Comparison of ENCODE assay signal across 1 mouse cellular context in the genomic region with DNA sequence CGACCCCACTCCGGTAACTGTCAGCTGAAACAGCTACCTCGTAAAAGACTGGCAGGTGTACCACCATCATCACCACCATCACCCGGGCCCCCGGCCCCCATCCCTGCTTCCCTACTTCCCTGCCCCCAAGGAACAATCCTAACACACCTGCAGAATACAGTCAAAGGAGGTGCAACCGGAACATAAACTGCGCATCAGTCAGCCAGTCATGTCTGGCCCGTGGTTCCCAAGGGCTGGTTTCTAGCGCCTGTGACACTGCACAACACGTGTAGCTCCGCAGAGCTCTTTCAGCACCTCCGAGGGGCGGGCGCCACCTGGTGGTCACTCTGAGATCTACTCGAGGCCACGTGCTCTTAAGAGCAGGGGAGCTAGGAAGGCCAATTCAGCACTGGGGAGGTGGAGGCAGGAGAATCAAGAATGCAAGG.
TF ChIP-seq lines count a peak whose summit lies in the region.

No protein-coding gene starts in this region.

TF ChIP-seq in CH12.LX, 34 proteins besides CTCF, POLR2A, EP300 and RAD21 (continued from another document):
- peak; percentile 98 for TF ChIP-seq UBTF (IDR thresholded peaks at IDR 0.05; ENCODE audit: low read depth, low read length)
